Mouse (Mus musculus): ENCODE data around the gene Dhx36.

The Dhx36 gene

GRCm38 (mm10) chr3:62418387-62419138 lies 88.2 kb downstream of the Dhx36 start:
- no peak for DNase-seq (ENCODE audit: low read depth, low spot score)
